Mouse (Mus musculus) urinary bladder, postnatal 4 days (tissue): ENCODE measurements around the gene Sh3pxd2b.

ENCODE experiments used
- DNase-seq, 2 experiments: peaks; one replicate each; pipeline ENCODE4 v3.0.0; 2021 to 2022; ENCODE audit warnings: low spot score in 2 of 2

Gene Sh3pxd2b

DNA sequence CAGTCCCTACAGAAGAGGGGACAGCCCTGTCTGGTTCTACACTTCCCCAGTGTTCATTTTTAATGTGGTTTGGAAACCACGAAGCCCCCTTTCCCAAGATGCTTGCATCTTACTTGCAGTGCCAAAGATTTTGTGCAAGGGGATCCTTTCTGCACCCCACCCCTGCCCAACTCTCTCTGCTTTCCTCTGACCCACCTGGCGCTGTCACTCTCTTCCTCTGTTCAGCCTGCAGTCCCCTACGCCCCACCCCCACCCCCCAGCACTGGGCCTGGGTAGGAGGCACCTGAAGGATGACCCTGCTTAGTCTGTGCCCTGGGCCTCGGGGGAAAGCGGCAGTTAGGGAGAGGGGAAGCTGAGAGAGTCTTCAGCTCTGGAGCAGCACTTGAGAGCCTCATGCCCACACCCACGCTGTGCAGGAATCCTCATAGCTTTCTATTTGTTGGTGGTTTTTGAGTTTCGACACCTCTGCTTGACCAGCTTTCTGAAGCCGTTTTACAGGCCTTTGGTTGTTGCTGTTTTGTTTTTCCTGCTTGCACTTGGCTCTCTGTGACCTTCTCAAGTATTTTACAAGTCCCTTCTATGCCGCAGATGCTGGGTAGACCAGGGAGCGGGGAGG, 77.5 kb downstream of the Sh3pxd2b start:
- no peak for DNase-seq

DNA sequence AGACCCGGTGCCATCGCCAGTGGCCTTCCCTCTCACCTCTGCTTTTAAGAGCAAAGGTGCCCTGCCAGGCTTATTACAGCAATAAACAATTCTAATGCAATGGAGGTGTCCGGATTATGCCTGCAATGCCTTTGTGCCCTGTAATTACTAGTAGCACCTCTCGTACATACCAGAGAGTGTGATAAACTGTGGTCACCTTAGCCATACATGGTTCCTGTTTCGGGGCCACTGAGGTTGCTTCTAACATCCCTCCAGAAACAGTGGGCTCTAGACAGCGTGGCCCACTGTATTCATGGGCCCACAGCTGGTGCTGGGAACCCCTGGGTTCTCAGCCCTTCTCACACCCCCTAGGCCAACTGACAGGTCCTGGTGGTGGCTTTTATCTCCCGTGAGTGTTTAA, 79.9 kb downstream of the Sh3pxd2b start:
- no peak for DNase-seq

DNA sequence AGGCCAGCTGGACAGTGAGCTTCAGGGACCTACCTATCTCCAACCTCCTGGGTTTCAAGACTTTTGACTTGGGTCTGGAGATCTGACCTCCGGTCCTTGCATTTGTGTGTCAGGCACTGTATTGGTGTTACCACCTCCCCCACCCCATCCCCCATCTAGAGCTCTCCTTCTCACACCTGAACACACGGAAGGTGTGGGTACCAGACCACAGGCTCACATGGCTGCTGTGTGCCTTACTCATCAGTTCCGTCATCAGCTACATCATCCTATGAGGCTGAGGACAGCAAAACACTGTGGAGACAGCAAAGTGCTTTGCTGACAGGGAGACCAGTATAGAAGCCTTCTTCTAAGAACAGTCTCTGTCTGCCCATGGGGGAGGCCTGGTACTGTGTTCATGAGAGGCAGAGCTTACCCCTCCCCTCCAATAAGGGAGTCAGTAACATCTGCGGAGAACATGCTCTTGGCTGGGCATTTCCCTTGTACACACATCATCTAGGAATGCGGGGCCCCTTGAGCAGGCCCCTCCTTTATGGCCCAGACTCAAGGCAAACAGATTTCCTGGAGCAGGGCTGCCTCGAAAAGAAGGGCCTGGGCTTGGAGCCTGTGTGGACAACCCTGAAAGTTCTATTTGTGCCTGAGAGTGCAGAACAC, 87.9 kb downstream of the Sh3pxd2b start:
- DNase-seq: peak; percentile 72 to 79

DNA sequence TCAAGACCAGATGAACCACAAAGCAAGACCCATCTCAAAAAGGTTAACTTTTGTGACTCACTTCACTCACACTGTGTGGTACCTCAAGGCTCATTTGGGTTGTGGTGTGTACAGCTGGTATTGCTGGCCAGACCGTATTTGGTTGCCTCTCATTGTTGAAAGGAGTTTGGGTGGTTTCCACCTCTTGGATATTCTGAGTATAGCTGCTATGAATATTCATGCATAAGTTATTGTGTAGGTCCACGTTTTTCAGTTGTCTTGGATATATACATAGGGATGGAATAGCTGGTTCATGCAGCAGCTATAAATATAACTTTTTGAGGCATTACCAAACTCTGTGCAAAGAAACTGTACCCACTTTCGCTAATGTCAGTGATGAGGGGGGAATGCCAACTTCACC, 95.0 kb downstream of the Sh3pxd2b start:
- DNase-seq: no peak

DNA sequence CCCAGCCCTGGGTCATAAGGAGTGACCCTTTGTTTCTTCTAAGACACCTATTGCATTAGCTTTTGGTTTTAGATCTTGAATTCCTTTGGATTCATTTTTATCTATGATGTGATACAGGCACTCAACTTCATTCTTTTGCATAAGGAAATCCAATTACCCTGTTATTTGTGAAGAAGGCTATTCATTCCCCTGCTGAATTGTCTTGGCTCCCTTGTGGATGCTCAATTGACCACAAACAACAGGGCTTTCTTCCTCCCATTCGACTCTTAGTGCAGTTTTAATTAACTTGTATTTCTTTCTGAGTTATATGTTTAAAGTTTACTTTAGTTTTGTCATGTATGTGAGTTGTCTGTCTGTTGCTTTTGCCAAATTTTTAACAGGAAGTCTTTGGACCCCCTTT, 96.6 kb downstream of the Sh3pxd2b start:
- no peak for DNase-seq

DNA sequence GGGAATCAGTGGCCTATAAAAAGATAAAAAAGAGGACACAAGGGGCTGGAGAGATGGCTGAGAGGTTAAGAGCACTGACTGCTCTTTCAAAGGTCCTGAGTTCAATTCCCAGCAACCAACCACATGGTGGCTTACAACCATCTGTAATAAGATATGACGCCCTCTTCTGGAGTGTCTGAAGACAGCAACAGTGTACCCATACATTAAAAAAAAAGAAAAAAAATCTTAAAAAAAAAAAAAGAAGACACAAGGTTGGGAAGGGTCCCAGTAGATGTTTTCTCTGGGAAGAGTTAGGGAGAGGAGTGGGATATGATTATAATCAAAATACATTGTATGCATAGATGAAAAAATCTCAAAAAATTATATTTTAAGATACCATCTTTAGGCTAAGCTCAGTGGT, 97.5 kb downstream of the Sh3pxd2b start:
- no peak for DNase-seq

DNA sequence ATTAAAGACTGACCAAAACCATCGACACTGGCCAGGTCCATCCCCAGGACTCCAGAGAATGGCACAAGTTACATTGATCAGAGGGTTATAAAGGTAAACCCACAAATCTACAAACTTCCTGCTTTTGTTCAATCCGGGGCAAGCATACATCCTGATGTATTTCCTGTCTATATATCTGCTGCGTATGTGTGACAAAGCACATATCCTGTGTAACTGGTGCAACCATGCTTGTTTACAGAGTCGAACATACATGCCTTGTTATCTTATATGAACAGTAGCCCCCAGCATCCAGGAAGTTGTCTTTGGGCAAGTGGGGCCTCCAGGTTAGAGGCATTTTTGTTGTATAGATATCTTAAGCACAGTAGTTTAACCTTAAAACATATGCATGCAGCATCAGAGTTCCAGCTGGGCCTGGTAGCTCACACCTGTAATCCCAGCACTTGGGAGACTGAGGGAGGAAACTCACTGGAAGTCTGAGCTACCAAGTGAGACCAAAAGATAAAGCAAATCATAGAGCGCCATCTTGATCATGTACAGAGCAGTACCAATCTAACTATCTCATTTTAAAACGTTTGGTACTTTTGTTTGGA, 98.1 kb downstream of the Sh3pxd2b start:
- DNase-seq: no peak

DNA sequence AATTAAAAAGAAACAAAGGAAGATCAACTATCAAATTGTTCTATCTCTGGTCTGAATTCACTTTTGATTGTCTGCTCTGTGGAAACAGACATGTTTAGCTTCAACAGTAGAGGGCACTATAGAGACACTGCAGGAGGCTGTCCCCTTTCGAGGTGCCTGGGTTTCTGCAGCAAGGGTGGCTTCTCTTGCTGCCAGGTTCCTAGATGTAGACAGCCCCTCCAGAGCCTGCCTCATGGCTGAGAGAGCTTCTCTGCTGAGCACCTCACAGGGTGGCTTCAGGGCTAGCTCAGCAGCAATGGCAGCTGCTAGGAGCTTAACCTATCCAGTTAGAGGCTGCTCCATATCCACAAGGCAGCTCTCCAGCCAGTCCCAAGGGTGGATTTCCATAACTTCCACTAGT, 102.6 kb downstream of the Sh3pxd2b start:
- DNase-seq: no peak

DNA sequence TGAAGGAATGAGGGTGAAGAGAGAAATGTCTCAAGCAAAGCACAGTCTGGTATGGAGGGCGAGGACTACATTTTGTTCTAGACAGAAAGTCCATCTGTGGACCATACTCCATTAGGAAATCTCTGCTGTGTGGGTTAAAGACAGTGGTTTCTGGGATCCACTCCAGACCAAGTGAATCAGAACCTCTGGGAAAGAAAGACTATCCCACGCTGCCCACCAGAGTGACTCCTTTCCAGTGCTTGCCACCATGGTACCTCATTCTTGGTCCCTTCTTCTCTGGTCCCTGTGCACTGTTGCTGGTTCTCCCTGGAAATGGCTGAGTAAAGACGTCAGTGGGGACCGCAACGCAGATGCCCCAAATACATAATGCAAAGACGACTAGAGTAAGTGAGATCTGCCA, 103.7 kb downstream of the Sh3pxd2b start:
- no peak for DNase-seq

DNA sequence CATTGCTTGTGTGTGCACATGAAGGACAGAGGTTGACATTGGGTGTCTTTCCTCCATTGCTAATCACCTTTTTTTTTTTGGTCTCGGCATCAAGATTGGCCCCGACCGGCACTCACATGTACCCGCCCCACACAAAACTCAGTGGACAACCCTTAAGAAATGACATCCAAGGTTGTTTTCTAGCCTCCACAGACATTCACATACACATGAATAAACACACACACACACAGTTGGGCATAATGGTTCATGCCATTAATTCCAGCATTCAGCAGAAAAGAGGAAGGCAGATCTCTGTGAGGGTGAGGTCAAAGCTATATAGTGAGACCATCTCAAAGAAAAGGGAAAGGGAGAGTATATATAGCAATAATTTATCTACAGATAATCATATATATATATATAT, 105.1 kb downstream of the Sh3pxd2b start:
- DNase-seq: no peak

DNA sequence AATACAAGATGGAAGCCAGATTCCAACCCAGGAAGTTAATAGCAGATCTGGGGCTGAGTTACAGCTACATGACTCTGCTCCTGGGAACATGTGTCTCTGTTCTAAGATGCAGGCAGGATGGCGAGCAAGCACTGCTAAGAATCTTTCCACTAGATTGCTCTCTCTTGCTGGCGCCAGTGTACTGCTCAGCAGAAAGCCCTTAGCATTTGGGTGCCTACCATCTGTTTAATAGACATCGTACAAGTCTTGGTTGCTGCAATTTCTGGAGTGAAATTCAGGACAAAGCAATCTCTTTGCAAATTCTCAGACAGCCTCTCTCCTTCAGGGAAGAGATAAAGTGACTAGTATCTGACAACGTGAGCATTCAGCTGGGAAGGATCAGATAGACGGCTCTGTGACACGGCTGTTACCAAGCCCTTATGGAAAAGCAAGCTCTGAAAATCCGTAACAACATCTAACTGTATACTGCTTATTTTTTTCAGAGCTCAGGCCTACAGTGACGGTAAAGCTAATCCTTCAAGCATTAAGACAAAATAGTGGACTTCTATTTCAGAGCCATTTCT, 105.8 kb downstream of the Sh3pxd2b start:
- no peak for DNase-seq

DNA sequence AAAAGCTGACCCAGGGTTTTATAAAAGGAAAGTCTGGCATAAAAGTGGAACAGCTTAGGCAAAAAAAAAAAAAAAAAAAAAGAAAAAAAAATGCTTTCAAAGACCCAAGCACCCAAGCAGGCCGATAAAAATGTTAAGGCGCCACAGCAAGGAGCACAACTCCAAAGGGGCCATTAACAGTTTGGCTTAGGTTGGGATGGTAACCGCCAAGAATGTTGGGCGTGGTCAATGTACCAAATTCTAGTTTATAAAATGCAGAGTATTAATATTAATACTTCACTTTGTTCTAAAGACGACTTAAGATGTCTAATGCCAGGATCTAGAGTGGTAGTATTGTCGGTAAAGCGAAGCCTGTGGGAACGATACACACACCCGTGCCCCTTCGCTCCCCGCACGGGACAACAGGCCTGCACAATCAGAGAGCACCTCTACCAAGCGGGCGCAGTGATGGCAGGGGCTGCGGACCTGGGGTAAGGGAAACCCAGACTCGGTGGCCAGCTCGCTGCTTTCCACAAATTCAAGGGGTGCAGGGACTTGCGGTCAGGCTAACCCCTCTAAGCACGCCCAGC, 106.7 kb downstream of the Sh3pxd2b start:
- no peak for DNase-seq

DNA sequence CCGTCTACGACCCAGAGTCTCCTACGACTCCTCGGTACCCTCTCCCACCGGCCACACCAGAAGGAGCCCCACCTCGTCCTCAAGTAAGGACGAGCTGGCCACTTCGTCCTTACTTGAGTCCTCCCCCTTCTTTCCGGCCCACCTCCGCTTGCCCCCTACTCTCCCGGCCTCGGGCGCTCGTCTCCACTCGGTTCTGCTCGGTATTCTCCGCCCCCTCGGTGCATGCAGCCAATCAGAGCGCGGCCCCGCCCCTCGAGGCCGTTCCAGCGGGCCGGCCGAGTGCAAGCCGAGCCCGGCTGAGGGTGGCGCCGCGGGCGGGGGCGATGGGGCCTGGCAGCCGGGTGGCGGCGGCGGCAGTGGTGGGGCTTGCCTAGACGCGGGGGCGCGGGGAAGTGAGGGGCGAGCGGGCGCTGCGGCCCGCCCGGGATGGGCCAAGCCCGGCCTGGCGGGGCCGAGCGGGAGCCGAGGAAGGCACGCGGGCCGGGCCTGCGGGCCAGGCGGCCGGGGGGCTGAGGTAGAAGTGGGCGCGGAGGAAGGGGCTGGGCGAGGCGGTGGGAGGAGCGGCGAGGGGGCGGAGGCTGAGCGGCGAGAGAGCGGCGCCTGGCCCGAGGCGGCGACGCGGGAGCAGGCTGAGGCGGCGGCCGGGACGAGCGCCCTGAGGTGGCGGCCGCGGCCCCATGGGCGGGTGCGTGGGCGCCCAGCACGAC, 107.3 kb downstream of the Sh3pxd2b start, which contains the start of gene Ubtd2:
TSS of gene Ubtd2 (plus strand) at position 571 of the 707 bp plus-strand sequence.
- peak; percentile 97 to 98 for DNase-seq

DNA sequence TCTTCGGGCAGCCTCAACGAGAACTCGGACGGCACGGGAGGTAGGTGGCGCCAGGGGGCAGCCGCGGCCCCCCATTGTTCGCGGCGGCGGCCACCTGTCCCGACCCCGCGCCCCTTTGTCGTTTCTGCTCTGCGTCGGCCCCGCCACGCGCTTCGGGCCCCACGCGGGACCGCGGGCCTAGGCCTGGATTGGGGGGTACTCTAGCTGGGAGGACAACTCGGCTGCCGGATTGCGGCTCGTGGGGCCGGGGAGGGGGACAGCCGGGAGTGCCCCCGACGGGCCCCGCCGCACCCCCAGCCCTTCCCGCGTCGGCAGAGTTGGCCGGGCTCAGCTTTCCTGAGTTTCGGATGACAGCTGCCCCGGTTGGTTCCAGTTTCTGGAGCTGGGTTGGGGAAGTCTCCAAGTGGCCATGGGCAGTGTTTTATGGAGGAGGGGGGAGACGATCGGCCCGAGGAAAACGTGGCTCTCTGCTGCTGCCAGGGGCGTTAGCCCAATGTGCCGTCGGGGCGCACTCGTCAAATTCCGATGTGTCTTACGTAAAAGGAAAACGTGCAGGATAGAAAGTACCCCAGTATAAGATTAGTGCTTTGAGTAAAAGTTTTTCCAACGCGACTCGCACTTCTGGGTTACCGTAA, 108.0 kb downstream of the Sh3pxd2b start:
- DNase-seq: peak in 1 of 2 experiments; percentile 46

DNA sequence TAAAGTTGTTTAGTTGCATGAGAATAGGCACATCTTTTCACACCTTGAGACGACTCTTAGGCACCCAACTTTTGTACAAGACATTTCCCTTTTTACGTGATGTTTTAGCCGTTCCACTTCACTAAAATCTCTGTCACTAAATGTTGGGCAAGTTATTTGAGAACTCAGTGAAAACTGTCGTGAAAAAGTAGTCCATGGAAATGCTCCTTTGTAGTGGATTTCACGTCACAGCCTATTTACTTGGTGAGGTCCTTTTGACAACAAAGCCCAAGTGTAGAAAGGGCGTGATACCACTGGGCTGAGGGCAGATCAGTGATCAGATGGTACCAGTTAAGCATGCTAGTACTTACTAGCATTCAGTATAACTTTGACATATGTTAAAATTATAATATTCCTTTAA, 108.7 kb downstream of the Sh3pxd2b start:
- DNase-seq: no peak

DNA sequence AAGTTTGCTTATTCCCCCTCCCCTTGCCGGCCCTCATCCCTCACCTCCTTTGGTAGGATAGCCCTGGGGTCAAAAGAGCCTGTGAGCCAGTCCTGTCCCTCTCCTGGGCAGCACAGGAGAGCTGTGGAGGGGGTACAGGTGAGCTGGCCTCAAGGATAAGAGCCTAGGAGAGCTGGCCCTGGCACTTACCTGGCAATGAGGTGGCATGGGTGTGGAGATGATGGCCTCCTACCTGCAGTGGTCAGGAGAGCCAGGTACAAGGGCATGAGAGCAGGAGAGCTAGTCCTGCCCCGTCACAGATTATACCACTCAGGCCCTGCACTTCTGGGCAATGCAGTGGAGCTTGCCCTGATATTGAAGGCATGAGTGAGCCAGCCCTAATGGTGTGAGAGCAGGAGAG, 116.7 kb downstream of the Sh3pxd2b start:
- no peak for DNase-seq

DNA sequence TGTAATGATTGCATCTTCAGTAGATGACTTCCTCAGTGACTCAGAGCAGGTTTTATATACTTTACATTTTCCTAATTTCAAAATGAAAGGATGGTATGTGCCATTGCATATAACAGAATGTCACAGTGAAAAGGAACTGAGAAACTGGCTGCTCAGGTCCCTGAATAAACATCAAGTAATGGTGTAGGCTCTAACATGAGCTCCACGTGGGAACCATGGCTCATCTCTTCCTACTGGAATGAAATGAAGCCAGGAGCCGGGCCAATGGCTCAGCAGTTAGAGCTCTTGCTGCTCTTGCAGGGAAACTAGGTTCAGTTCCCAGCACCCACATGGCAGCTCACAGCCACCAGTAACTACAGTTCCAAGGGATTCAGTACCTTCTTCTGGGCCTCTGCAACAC, 124.3 kb downstream of the Sh3pxd2b start:
- DNase-seq: no peak

DNA sequence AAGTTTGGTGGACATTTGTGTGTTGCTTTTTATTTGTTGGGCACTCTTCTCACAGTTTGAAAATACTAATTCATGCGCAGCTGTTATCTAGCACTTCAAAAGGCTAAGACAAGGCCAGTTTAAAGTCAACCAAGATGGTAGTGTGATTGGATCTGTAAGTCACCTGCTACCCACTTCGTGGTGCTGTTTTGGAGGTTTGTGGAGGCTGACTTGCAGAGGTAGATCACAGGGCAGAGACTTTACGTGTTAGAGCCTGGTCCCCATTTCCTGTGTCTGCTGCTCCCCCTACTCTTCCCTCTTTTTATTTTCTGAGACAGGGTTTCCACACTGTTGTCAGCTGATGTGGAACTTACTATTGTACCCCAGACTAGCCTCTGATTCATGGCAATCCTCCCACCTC, 127.1 kb downstream of the Sh3pxd2b start:
- DNase-seq: no peak

DNA sequence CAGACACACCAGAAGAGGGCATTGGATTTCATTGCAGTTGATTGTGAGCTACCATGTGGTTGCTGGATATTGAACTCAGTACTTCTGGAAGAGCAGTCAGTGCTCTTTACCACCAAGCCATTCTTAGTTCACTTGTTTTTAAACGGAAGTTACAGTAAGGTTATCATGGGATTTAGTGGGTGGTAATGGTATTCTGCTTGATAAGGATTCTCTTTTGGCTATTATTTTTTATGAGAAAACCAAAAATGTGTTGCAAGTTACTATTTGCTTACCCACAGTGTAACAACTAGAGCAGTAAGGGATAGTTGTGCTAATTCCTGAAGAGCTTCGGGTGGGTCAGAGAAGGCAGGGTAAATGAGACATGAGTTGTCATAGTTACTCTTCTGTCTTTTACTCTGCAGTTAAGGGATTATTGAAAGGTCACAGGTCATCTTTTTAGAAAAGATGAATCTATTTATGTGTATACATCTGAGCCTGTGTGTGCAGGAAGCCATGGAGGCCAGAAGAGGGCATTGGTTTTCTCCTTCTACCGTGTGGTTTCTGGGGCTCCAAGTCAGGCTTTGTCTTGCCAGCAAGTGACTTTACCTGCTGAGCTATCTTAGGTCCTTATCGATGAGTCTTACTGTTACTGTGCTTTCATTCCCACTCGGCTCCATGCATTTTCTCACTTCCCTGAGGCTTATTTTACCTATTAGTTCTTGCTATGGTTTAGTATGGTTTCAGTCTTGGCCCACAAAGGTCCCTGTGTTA, 128.0 kb downstream of the Sh3pxd2b start:
- DNase-seq: no peak
